Mouse (Mus musculus): ENCODE measurements around the gene Olfr718-ps1. TPM values are rescaled to one million over a fixed set of nuclear protein-coding genes. Genes with fewer than 3 reads are reported as not detected.

Gene Olfr718-ps1
- polyA plus RNA-seq, 1 experiment from 2014 or later = not detected

Small RNA genes lying within 50 kb of the gene (microRNA-seq; reads per million reads assigned to microRNA genes)
- gene Gm44405 = not detected

Other genes with a start within 250 kb of the Olfr718-ps1 start
- gene Actb, start 240.8 kb downstream of the Olfr718-ps1 start, polyA plus RNA-seq (2015; fragmentation: Nextera tagmentation; extraction: Ambion mirVana) = 16,767 and 16,970 TPM in 2 replicates
- 521 and 538 TPM in 2 replicates for gene Fscn1, start 187.2 kb downstream of the Olfr718-ps1 start, polyA plus RNA-seq (2015; fragmentation: Nextera tagmentation; extraction: Ambion mirVana)
- 36.2 and 37.3 TPM in 2 replicates for gene Rnf216, start 34.6 kb downstream of the Olfr718-ps1 start, polyA plus RNA-seq (2015; fragmentation: Nextera tagmentation; extraction: Ambion mirVana)
- 16.2 and 17.5 TPM in 2 replicates for gene Rbak, start 33.2 kb upstream of the Olfr718-ps1 start, polyA plus RNA-seq (2015; fragmentation: Nextera tagmentation; extraction: Ambion mirVana)
- not detected in 2 replicates for gene Spdye4b, start 33.4 kb upstream of the Olfr718-ps1 start, polyA plus RNA-seq (2015; fragmentation: Nextera tagmentation; extraction: Ambion mirVana)
- not detected in 2 replicates for gene Spdye4a, start 79.3 kb upstream of the Olfr718-ps1 start, polyA plus RNA-seq (2015; fragmentation: Nextera tagmentation; extraction: Ambion mirVana)
- 27.1 and 28.8 TPM in 2 replicates for gene Zfp12, start 87.6 kb upstream of the Olfr718-ps1 start, polyA plus RNA-seq (2015; fragmentation: Nextera tagmentation; extraction: Ambion mirVana)
- gene Zfp316, start 122.4 kb upstream of the Olfr718-ps1 start, polyA plus RNA-seq (2015; fragmentation: Nextera tagmentation; extraction: Ambion mirVana) = 12.7 and 13.6 TPM in 2 replicates
- gene Zfp853, start 146.0 kb upstream of the Olfr718-ps1 start, polyA plus RNA-seq (2015; fragmentation: Nextera tagmentation; extraction: Ambion mirVana) = 0.08 TPM in 1 of 2 replicates, not detected in the other
- 47.9 and 50.4 TPM in 2 replicates for gene E130309D02Rik, start 167.8 kb upstream of the Olfr718-ps1 start, polyA plus RNA-seq (2015; fragmentation: Nextera tagmentation; extraction: Ambion mirVana)
- gene Zdhhc4, start 181.7 kb upstream of the Olfr718-ps1 start, polyA plus RNA-seq (2015; fragmentation: Nextera tagmentation; extraction: Ambion mirVana) = 73.5 and 75.0 TPM in 2 replicates
- gene Grid2ip, start 209.8 kb upstream of the Olfr718-ps1 start, polyA plus RNA-seq (2015; fragmentation: Nextera tagmentation; extraction: Ambion mirVana) = 0.42 and 0.88 TPM in 2 replicates

Measured in forebrain, embryonic 15.5 days (tissue).